Mouse (Mus musculus) urinary bladder, adult 18-20 months (tissue): ENCODE data around the gene Gm45717.
"Not testable (repeated sequence)": the region's sequence is repeated elsewhere in the genome, so short reads cannot be mapped to it uniquely, and the experiment has no call there.

ENCODE experiments used
- DNase-seq, 2 experiments: peaks; one replicate each; pipeline ENCODE4 v3.0.0; 2022; ENCODE audit warnings: low spot score in 2 of 2, mixed read lengths in 2 of 2

Gene Gm45717

GRCm38 (mm10) chr7:140968710-140969109 is 13.0 kb upstream of the Gm45717 start:
- not testable (repeated sequence) for DNase-seq

- DNase-seq, result no peak
Measured at GRCm38 (mm10) chr7:140967862-140968591, 12.3 kb upstream of the Gm45717 start.

- DNase-seq, result no peak
Measured at GRCm38 (mm10) chr7:140966921-140967320, 11.2 kb upstream of the Gm45717 start, which contains the start of gene Ifitm1. Ifitm1 (plus strand) TSS chr7:140967221.

DNA sequence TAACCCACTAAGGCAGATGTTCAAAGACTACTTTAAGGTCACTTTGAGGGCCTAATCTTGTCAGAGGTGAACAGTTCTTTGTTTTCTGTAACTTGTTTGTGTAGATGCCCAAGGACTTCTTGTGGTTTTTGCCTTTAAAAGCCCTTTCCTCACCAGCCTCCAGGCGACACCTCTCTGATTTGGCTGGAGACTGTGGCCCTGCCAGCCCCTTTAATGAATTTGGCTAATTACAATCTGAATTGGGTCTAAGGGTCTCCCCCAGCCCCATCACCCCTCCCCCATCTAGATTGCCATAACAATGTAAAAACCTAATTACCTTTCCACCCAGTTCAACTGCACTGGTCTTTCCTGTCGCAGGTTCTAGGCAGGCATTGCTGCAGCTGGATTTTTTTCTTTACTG is 7.0 kb upstream of the Gm45717 start:
- no peak for DNase-seq

DNA sequence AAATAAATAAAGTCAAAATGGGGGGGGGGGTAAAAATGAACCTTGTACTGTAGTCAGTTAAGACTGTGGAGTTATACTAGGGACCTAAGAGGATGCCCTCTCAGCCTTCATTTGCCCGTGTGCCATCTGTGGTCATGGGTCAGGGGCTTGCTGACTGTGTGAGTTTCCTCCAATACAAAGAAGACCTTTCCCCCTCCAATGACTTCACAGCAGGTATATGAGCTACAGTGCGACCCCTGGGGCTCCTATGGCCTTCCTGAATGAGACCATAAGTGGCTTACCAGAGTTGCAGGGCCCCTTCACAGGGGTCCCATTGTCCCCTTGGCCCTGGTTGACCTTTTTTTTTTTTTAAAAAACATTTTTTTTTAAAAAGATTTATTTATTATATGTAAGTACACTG is 5.7 kb upstream of the Gm45717 start:
- no peak for DNase-seq

DNA sequence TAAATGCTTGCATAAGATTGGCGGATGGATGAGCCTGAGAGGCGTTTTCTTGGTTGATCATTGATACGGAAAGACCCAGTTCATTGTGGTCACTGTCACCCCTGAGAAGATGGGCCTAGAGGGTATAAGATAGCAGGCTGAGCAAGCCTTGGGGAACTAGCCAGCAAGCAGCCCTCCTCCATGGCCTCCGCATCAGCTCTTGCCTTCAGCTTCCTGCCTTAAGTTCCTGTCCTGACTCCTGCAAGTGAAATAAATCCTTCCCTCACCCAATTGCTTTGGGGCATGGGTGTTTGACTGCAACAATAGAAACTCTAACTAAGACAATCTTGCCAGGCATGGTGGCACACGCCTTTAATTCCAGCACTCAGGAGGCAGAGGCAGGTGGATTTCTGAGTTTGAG is 4.3 kb upstream of the Gm45717 start:
- DNase-seq, result no peak

- DNase-seq, result no peak
Measured at GRCm38 (mm10) chr7:140959181-140959901, 3.6 kb upstream of the Gm45717 start.

GRCm38 (mm10) chr7:140956556-140956869 is 776 bp upstream of the Gm45717 start:
- no peak for DNase-seq

DNA sequence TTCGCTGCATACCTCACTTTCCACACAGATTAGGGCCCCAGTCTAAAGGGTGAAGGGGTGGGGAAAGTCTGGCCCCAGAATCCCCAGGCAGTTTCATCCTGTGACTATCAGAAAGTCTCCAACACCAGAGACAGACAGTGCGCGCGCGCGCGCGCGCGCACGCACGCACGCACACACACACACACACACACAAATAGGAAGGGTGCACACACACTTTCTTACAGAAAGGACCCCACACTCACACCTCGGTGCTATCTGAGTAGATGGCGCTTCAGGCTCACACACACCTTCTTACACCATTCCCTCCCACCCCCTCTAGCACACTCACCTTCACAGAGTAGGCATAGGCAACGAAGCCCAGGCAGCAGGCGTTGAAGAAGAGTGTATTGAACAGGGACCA is 395 bp downstream of the Gm45717 start:
- no peak for DNase-seq

DNA sequence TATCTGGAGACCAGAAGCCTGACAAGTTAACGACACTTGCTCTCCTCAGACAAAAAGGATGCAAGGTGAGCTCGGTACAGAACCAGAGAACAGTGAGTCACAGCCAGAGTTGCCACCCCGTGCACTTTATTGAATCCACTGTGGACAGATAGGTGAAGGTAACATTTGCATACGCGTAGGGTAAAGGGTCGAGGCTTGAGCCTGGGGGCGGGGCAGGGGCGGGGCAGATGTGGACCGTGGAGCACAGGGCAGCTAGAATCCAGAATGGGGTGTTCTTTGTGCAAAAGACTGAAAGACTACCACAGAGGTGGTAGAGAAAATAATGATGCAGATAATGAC is 1.0 kb downstream of the Gm45717 start:
- DNase-seq, result no peak

DNA sequence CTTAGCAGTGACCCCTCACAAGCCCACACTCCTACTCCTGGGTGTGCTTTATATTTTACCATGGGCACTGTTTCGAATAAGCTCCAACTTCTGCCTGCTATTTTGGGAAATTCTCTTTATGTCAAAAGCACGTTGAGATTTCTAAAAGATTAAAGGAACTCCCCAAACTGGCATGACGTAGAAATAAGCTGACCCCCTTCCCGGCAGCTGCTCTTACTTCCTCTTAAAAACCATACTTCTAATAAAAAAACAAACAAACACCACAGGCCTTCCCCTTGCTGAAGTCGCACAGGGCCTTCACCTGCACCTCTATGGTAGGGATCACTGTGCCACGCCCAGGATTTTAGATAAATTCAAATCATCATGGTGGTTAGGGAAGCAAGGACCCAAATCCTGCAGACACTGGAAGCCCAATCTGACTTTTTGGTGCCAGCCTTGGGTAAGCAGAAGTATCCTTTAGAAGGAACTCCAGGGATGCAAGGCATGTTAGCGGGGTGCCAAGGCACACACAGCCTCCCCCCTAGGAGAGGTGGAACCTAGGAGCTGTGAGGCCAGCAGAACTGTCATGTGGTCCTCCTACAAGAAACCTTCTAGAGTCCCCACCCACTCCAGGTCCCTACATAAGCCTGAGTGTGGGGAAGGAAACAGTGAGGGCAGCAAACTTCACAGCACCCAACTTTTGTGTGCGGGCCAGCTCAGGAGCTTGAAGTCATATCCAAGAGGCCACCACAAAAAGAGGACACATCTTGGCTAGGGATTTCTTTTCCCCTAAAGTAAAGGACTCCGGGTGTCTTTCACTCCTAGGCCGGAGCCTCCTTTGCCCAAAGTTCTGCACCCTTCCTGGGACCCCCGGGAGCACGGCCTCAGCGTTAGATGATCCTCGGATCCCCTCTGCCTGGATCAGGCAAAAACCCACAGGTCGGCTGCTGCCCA is 1.7 kb downstream of the Gm45717 start:
- no peak for DNase-seq

DNA sequence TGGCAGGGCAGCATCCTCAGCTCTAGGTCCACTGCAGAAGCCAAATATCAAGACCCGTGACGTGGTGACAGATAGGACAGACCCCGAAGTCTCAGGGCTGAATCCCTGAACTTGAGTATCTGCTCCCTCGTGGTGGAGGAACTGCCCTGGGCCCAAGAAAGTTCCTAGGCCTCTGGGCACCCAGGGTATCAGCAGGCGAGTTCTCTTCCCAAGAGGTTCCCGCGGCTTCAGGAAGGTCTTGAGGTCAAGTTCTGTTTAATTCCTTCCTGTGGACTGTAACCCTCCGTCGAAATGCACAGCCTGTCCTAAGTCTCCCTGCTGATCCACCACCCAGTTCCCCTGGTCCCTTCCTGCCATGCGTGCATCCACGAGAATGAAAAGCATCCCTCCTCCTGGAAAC is 2.6 kb downstream of the Gm45717 start:
- no peak for DNase-seq

GRCm38 (mm10) chr7:140952441-140952840 is 3.3 kb downstream of the Gm45717 start:
- no peak for DNase-seq

GRCm38 (mm10) chr7:140951765-140952164 is 4.0 kb downstream of the Gm45717 start:
- DNase-seq, result no peak

DNA sequence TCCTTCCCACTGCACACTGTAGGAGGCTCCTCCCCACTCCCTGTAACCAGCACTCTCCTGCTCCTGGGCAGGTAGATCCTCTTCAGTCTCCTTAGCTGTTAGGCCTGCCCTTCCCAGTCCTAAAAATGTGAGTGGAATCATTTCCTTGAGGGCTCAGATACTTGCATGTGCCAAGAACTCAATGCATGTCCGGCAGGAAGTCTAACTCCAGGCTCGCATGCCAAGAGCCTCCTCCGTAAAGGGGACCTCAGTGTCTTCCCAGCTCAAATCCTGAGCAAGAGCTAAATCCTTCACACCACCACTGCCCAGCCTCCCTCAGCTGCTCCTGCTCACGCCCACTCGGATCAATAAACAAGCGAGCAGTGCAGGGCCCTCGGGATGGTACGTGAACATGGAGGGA is 4.7 kb downstream of the Gm45717 start:
- no peak for DNase-seq

DNA sequence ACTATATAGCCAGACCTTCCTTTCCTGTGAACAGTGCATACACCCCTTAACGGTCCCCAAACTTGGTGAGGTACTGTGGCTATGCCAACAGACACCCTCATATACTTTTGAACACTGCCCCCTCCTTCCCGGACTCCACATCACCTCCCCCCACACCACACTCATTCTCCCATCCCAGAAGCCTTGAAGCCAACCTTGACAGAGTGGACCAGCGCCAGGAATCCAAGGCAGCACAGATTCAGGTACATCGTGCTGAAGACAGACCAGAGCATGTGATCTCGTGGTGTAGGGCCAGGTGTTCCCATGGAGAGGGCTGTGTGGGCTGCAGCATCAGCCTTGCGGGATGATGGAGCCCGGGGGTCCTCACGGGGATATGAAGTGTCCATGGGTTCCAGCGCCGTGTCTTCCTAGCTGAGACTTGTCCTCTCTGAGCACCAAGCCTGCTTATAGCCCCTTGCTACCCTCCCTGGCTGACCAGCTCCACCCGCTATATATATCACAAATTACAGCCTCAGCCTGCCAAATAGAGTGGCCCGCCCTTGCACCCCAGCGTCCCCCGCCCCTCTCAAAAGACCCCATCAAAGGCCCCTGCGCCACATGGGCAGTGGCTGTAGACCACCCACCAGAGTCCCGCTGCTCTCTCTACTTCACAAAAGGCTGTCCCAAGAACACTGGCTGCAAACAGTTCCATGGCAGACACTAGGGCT is 5.8 kb downstream of the Gm45717 start, which contains the start of gene Ifitm5:
Gene Ifitm5 (minus strand): TSS at position 468 of the 707 bp plus-strand sequence.
- no peak for DNase-seq

GRCm38 (mm10) chr7:140949255-140949654 is 6.5 kb downstream of the Gm45717 start:
- no peak for DNase-seq

GRCm38 (mm10) chr7:140948161-140948560 is 7.6 kb downstream of the Gm45717 start:
- DNase-seq, result no peak

DNA sequence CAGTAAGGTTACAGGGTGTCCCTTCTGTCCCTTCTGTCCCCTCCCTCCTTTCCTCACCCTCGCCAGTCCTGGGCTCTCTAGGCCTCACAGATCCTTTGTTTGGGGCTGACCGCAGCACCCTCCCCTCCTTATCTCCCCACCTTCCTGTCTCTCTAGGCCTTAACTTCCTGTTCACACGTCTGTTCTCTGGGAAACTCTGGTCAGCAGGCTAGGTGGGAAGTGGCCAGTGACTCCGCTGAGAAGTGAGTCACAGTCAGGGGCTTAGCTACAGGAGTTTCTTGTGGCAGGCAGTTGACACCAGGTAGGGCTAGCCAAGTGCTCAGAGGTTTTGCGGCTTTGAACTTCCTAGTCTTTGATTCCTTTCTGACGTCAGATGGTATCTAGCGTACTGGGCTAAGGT is 8.8 kb downstream of the Gm45717 start:
- no peak for DNase-seq

GRCm38 (mm10) chr7:140946311-140946710 is 9.4 kb downstream of the Gm45717 start:
- DNase-seq, result no peak

- no peak for DNase-seq
Measured at GRCm38 (mm10) chr7:140945247-140945646, 10.5 kb downstream of the Gm45717 start.

DNA sequence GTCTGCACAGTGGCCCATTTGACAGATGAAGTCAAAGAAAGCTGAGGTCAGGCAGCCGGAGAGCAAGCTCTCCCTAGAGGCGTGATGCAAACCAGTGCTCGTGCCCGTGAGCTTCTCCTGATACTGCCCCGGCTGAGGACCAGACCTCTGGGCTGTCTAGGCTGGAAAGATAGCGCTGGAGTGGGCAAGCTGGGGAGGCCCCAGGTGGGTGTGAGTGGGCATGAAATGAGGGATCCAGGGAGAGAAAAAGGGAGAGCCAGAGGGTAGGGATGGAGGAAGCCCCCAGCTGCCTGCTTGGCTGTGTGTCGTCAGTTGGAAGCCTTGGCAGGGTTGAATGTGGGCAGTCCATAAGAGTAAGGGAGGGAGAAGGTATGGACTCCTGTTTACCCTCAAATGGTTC is 11.5 kb downstream of the Gm45717 start:
- no peak for DNase-seq
